Mouse (Mus musculus): Measurements from ENCODE around the gene Ola1.

The Ola1 gene

GRCm38 (mm10) chr2:73218913-73219312 is at the start of gene Ola1:
Ola1 (minus strand) TSS chr2:73218924.
- no peak for DNase-seq

DNA sequence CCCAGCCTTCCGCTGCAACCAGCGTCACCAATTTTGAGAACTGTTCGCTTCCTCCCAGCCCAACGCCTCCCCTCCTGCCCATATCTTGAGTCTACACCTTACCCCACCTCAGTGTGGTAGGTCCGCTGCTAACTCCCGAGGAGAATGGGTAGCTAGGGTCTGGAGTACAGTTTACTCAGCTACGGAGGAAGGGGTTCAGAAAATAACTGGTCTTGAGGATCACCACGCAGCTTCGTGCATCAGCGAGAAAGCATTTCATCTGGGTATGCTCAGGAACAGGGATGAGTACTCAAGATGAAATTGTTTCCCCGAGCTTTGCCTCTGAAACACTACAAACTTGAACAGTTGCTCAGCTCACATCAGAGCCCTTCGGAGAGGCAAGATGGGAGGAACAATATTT is 49.6 kb upstream of the Ola1 start:
- no peak for DNase-seq

GRCm38 (mm10) chr2:73267818-73268217 is 49.1 kb upstream of the Ola1 start:
- no peak for DNase-seq

- DNase-seq = no peak
Observed at GRCm38 (mm10) chr2:73267231-73267630, 48.5 kb upstream of the Ola1 start.

DNA sequence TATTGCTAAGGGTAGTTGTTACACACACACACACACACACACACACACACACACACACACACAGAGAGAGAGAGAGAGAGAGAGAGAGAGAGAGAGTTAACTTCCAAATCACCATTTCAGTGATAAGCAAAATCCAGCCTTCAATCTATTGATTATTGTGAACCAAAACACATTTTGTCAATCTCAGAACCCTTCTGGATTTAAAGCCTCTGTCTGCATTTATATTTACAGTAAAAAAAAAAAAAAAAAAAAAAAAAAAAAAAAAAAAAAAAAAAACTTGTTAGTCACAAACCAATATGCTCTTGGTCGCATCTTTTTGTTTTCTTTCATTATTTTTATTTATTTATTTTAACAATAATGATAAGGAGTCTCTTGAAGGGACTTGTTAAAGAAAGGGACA is 47.9 kb upstream of the Ola1 start:
- no peak for DNase-seq

DNA sequence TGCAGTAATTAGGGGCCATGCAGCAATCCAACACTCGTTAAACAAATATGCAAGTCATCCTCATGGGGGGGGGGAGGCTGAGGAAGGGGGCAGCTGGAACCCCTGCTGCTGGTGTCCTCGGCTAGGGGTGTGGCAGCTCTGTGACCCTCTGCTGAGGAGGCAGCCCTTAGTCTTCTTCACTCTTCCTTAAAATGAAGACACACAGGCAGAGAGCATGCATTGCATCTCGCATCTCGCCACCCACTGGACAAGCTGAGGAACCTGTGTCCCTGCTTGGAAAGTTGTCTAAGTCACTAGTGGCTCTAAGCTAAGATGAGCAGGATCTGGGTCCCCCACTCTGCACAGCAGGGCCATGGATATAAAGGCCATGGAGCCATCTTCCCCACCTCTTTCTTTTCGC is 47.3 kb upstream of the Ola1 start:
- no peak for DNase-seq

GRCm38 (mm10) chr2:73264611-73265195 is 46.0 kb upstream of the Ola1 start:
- no peak for DNase-seq

DNA sequence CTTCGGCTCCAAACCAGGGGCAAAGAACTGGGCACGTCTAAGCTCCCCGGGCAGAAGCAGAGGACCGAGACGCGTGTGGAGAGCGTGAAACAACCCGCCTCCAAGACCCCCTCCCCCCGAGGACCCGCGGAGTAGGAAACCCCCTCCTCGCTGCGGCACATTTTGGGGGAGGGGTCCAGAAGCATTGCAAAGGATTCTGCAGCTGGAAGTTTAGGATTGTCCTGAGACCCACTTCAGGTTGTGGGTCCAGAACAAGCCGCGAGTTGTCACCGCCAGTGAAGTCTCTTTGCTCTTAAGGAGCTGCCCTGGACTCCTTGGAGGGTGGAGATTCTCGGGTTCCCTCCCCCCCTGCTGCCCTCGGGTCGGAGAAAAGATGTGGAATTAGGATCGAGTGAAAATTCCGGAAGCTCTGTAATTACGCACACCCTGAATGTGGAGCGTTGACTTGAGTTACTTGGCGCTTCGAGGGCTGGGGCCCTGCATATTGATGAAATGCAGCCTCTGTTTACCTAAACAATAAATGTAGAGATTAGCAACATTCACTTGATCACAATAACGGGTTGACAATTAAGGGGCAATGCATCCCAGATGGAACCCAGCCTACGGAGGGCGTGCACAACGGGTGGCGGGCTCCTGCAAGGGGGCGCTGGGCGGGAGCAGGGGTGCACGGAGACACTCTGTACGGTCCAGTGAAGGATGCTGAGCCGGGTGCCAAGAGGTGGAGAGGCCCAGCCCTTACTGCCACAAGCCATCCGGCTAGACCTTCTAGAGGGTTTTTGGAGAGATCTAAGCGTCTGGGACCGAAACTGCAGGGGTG is 45.3 kb upstream of the Ola1 start:
- DNase-seq = peak; percentile 48

DNA sequence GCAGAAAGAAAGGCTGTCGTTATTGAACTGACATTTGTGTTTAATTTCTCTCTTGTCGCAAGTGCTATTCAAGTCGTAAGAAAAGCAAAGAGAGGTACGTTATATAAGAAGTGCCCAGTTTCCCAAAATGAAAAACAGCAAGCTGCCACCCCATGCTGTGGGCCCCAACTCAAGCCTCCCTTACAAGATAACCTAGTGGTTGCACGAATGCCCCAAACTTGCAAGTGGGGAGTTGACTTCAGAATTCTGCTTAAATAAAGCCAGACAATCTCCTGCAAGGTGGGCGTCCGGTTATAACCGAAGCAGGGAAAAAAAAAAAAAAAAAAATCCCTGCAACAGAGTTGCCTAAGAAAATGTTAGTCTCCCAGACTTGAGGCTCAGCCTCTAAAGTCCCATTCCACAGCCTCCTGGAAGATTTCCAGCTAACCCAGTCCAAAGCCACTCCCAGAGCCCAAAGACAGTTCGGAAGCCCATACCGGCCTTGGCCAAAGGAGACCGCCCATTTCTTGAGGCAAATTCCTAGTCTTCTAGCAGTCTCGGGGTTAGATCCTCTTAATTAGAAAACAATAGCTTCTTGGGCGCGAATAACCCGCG is 44.5 kb upstream of the Ola1 start:
- DNase-seq = peak; percentile 22

DNA sequence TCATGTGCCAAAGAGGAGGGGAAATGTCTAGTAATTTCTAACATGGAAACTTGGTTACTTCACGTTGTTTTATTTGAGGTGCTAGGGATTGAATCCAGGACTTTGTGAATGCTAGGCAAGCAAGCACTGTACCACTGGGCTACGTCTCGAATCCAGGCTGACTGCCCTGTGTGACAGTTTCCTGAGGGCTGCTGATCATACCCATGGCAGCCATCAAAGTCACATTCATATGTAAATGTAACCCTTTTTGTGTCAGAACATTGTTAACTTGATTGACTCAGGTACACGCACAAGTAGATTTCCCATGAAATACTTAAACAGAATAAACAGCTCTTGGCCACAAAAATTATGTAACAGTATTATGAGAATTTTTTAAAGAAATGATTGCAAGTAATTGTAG is 30.0 kb upstream of the Ola1 start:
- no peak for DNase-seq

GRCm38 (mm10) chr2:73241299-73241698 is 22.6 kb upstream of the Ola1 start:
- DNase-seq = no peak

GRCm38 (mm10) chr2:73231081-73231480 is 12.4 kb upstream of the Ola1 start:
- DNase-seq = no peak

GRCm38 (mm10) chr2:73213871-73214659 is 4.7 kb downstream of the Ola1 start:
- DNase-seq = peak; percentile 95

- DNase-seq = no peak
Observed at GRCm38 (mm10) chr2:73213539-73213870, 5.2 kb downstream of the Ola1 start.

DNA sequence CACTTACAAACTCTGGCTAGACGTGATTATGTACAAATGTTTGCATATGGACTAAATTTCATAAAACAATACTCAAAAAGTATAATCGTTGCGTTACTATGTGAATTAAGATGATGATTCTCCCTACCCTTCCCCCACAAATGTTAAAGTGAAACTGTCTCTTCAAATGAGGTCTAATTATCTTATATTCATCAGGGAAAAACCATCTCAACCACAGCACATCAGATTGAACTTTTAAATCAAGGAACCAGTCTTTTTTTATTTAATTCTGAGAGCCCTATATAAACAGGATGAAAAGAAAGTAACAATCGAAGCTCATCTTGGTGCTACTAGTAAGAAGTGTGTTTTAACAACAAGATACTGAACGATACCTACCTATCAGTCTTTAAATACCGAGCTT is 14.4 kb downstream of the Ola1 start:
- no peak for DNase-seq

DNA sequence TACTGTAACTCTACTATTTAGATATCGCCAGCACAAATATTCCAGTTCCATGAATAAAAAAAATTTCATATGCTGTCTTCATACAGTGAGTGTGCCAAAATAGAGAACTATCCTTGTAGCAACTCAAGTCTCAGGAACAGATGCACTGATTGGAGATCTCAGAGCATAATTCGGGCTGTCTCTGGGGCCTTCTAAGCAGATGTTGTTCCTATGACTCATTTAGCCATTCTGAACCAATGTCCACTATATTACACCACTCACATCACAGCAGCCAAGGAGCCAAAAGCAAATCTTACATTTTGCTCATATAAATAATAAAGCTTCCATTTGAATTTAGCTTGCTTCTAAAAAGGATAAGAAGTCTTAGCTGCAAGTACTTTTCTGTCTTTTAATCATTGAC is 30.2 kb downstream of the Ola1 start:
- DNase-seq = no peak

- no peak for DNase-seq
Observed at GRCm38 (mm10) chr2:73185185-73185584, 33.5 kb downstream of the Ola1 start.

DNA sequence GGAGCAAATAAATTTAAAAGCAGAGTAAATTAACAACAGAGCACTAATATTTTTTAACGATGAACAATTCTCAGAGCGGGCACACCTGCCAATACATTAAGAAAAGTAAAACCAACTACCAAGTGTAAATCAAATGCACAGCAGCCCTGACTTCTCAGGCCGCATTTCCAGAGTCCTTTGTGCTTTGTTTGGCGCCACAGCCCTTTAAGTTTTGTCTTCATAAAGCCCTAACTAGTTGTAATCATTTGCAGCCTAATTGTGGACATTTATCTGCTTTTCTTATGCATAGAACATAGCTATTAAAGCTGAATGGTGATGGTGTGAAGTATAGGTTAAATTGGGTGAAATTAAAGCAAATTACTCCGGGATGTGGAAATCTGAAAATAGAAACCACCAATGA is 49.2 kb downstream of the Ola1 start:
- no peak for DNase-seq

- DNase-seq = peak; percentile 79
Observed at GRCm38 (mm10) chr2:73167126-73167525, 51.6 kb downstream of the Ola1 start.

GRCm38 (mm10) chr2:73164666-73165065 is 54.1 kb downstream of the Ola1 start:
- DNase-seq = no peak

DNA sequence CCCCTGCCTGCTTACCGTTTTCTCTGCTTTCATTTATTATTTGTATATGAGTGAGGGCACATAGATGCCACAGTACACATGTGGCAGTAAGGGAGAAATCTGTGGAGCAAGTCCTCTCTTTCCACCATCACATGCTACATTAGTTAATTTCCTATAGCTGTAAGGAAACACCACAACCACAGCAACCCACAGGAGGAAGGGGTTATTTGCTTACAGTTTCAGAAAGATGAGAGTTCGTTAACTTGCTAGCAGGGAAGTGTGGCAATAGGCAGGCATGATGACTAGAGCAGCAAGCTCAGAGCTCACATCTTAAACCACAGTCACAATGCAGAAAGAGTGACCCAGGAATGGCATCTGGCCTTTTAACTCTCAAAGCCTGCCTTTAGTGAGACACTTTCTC is 58.0 kb downstream of the Ola1 start:
- DNase-seq = no peak

DNA sequence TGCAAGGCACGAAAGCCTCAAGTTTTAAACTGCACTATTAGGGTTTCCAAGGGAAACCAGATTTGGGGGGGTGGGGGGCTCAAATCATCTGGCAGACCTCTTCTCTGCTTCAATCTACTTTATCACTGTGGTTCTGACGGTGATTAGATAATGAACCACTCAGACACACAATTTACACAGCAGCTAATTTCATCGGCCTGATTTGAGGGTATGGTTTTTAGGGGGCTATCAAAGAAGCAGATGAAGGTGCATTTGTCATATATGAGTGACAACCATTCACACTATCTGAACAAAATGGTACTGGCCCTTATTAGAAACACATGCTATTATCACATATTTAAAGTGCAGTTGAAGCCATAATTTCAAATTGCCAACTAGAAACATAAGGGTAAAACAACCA is 61.5 kb downstream of the Ola1 start:
- DNase-seq = no peak

GRCm38 (mm10) chr2:73150526-73150925 is 68.2 kb downstream of the Ola1 start:
- DNase-seq = peak; percentile 18

GRCm38 (mm10) chr2:73146111-73146510 is 72.6 kb downstream of the Ola1 start:
- no peak for DNase-seq
